Mouse (Mus musculus): ENCODE data around the gene Tns4. TPM values are rescaled to one million over a fixed set of nuclear protein-coding genes. Genes with fewer than 3 reads are reported as not detected.

Tns4 gene
- polyA plus RNA-seq, 2 experiments from 2014 or later = not detected

DNA sequence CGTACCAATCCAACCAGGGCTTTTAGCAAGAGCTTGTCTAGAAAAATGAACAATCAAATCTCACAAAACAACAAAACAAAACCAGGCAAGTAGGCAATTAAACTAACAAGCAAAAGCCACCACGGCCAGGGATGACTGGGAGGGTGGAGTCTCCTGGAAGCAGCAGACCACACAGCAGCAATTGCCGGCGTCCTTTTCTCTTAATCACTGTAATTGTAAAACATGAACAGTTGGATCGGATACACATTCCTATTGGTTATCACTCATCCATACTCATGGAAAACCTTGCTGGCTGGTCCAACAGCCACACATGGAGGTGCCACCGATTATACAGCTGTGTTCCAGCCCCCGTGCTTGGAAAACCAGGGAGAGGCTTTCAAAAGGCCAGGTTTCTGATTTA, 28.8 kb upstream of the Tns4 start:
- no peak for ATAC-seq

- peak; percentile 78 for ATAC-seq
Measured at GRCm38 (mm10) chr11:99115940-99116339, 26.8 kb upstream of the Tns4 start.

- ATAC-seq = no peak
Measured at GRCm38 (mm10) chr11:99113111-99113510, 24.0 kb upstream of the Tns4 start.

DNA sequence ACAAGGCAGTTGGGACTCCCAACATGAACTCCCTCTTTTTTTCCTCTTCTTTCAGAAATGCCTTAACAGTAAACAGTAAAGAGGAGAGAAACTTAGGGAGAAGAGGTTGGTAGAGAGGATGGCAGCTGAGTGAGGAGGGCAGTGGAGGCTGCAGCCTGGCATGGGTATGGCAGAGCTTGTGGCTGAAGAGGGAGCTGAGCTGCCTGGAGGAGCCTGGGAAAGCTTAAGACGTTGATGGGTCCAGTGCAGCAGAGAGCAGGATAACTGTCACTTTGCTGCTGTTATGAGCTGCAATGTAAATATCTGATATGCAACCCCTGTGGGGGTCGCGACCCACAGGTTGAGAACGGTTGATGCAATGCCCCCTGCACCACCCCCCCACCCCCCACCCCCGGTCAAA, 23.6 kb upstream of the Tns4 start:
- no peak for ATAC-seq

GRCm38 (mm10) chr11:99111631-99112030, 22.5 kb upstream of the Tns4 start:
- ATAC-seq = no peak

GRCm38 (mm10) chr11:99111155-99111554, 22.0 kb upstream of the Tns4 start:
- ATAC-seq = peak; percentile 55

DNA sequence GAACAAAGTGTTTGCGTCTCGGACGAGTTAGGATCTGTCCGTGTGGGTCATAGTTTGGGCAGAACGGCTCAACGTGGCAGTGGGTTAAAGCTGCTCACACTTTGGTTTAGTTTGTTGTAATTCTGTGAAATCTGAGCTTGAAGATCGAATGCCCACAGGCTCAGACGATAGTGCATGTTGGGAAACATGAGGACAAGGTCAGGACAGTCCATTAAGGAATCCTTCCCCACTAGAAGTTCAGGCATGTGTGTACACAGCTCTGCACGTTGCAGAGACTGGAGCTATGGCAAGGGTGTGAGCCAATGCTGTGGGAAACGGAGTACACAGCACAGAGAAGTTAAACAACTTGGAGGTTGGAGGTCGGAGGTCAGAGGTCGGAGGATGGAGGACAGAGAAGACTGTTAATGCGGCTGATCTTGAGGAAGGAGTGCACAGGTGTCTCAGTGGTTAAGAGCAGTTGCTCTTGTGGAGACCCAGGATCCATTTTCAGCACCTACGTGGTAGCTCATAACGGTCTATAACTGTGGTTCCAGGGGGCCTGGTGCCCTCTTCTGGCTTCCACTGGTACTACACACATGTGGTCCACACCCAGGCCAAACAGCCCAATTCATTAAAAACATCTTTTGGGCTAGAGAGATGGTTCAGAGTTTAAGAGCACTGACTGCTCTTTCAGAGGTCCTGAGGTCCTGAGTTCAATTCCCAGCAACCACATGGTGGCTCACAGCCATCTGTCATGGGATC, 21.4 kb upstream of the Tns4 start:
- ATAC-seq = no peak

DNA sequence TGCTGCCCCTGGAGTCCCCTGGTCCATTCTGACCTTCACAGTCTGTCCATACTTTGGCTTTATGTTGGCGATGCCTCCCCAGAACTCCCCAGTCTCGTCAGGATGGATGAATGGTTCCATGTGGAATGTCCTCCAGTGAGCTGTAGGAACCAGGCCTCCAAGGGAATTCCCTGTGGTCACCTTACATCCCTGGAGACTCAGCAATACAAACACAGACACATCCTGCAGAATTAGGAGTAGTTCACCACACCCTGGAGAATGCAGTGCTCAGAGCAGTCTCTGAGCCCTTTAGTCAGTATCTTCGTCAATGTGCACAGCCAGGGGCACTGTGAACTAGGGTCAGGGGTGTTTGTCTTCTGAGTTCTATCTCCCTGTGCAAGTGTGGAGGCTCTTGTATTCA, 19.2 kb upstream of the Tns4 start:
- no peak for ATAC-seq

DNA sequence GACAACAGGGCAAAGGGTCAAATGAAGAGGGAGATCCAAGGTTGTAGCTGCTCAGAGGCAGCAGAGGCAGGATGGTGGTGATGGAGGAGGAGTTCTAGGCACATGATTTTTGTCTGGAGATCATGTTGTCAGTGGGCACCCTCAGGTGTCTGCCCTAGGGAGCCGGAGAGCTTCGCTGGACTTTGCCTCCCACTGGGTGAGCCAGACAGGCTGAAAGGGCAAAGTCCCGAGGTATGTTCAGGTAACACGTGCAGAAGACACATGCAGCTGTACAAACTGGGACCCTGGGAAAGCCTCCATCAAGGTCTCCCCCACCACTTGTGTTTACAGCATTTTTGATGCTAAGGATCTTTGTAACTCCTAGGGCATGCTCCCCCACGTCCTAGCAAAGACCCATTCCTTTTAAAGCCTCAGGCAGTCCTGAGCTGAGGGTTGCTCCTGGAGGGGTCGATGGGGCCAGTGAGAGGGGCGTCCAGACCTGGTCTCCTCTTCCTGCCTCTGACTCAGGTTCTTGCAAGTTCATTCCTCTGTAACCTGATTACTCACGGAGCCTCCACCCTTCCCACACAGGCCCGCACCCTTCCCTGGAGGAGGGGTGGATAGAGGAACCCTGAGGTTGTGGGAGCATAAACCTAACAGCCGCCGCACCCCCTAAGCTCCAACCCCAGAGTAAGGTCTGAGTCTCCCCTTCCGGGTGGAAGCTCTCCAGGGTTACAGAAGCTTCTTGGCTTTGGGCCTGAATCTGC, 17.0 kb upstream of the Tns4 start:
- ATAC-seq = no peak

DNA sequence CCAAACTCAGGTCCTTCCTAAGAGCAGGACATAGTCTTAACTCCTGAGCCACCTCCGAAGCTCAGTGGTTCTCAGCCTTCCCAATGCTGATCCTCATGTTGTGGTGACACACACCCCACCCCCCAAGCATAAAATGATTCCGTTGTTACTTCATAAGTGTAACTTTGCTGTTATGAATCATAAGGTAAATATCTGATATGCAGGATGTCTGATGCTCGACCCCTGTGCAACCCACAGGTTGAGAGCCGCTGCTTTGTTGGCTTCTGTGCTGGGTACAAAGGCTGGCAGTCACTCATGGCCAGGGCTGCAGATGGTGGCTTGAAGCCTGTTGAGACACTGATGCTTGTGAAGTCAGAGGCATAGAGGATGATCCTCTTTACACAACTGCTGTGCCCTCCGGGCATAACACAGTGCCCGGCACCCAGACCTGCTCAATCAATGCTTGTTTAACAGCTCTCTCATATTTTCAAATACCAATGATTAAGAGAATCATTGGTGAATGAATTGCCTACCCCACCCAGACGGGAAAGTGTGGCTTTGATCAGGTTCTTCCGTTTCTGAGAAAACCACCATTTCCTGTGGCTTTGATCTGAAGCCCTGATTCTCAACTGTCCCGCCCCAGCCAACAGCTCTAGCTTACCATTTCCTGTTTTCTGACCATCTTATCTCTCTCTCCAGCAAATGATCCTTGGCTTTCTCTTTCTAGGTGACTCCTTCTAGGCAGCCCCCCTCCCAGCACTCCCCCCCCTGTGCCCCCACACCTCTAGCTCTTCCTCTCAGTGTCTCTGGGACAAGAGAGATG, 15.7 kb upstream of the Tns4 start:
- ATAC-seq = peak; percentile 92

DNA sequence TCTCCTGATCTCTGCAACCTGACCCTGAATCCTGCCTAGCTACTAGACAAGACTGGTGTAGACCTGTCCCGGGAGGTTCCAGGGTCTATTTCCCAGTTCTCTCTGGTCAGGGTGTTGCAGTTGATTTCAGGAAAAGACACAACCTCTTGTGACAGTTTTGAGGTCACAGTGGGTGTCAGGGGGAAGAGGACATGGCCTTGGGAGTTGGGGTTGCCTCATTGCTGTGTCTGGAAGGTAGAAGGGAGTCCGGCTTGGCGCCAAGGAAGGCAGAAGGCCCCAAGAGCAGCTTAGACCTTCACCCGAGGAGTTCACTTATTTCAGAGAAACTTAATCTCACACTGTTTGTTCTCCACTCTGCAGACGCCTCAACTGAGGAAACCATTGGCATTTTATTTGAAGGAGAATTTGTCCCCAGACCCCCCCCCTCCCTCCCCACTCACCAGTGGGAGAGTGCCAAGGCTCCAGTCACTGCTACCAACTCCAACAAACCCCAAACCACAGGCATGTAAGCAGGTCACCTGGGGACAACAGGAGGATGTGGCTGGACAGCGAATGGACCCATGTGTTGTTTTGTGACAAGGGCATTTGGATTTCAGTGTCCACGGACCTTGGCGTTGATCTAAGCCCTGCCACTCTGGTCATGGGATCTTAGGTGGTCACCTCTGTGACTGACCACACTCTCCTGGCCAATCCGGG, 13.6 kb upstream of the Tns4 start:
- no peak for ATAC-seq

- no peak for ATAC-seq
Measured at GRCm38 (mm10) chr11:99101693-99102092, 12.6 kb upstream of the Tns4 start.

DNA sequence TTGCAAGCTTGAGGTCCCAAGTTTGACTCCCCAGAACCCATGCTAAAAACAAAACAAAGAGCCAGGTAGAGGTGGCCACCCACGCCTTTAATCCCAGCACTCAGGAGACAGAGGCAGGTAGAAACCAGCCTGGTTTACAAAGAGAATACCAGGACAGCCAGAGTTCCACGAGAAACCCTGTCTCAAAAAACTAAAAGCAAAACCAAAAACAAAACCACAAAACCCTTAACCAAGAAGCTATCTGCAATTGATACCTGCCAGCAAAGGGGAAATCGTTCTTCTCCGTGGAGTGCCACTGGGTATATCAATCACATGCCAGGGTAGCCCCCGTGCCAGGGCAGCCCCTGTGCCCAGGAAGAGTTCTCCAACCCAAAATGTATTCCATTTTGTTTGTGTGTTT, 11.1 kb upstream of the Tns4 start:
- ATAC-seq = no peak

GRCm38 (mm10) chr11:99099516-99099915, 10.4 kb upstream of the Tns4 start:
- no peak for ATAC-seq

- peak; percentile 46 for ATAC-seq
Measured at GRCm38 (mm10) chr11:99098924-99099323, 9.8 kb upstream of the Tns4 start.

DNA sequence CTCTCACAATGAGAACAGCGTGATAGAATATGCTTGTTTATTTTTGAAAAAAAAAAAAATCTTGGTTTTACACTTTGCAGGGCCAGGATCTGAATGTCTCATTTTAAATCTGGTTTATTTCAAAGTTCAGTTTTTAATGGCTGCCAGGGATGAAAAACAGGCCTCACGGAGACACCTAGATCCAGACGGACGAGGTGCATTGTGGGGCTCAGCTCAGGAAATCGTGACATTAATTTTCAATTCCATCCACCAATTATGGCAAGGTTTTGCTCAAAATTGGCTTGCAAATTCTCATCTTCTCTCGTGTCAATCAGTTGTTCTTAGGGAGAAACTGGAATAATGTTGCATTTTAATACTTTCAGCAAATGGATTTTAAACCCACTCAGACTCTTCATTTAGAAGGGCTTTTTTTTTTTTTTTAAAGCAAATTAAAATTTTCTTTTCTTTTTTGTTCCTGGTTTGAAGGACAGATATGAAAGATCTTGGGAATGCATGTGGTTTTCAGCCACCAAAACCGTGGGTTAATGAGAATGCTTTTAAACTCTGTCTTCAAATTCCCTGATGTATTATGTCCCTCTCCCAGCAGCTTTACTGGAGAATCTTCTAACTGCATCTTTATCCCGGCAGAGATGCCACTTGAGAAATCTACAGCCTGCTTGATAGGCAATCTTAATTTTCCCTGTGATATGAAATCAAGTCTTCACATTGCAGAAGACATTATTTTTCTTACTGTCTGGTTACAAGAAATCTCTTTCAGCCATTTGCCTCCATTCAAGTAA, 8.1 kb upstream of the Tns4 start:
- no peak for ATAC-seq

GRCm38 (mm10) chr11:99096417-99096816, 7.3 kb upstream of the Tns4 start:
- ATAC-seq = no peak

DNA sequence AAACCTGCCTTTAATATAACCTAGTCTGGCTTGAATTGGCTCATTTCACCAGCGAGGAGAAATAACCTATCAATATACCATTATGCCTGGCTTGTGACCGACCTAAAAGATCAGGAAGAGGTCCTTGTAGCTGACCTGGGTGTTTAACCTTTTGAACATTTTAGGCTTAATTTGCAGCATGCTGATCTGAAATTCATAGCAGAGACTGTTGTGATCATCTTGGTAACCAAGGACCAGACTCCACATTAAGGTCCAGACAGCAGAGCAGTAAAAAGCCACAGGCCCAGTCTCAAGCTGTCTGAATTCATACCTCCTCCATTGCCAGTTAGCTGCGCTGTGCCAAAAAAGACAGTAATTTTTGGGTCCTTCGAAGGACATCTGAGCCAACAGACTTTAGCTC, 6.7 kb upstream of the Tns4 start:
- no peak for ATAC-seq

DNA sequence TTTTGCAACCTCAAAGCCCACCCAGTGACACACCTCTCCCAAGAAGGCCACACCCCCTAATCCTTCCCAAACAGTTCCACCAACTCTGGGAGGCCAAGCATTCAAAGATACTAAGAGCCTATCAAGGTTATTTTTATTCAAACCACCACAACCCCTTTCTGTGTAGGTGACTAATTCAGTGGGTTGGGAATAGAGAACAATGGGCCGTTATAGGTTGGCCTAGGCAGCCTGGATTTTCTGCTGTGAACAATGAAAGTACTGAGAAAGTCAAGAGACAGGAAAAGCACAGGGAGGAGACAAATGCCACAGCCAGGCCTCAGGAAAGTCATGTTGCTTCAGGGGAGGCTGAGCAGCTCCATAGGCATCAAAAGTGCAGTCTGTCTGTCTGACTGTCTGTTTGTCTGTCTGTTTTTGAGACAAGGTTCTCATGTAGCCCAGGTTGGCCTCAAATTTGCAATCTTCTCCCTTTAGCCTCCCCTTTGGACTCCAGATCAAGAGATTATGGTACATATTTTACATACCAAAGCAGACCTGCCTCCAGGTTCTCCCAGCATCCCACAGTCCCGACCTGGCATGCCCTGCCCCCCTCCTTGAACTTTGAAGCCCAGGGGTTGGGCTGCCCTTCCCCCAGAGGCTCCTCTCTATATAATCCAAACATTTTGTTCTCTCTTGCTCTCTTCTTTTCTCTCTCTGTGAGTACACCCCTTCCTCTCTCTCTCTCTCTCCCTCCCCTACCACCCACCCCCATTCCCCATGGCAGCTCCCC, 6.0 kb upstream of the Tns4 start:
- no peak for ATAC-seq

DNA sequence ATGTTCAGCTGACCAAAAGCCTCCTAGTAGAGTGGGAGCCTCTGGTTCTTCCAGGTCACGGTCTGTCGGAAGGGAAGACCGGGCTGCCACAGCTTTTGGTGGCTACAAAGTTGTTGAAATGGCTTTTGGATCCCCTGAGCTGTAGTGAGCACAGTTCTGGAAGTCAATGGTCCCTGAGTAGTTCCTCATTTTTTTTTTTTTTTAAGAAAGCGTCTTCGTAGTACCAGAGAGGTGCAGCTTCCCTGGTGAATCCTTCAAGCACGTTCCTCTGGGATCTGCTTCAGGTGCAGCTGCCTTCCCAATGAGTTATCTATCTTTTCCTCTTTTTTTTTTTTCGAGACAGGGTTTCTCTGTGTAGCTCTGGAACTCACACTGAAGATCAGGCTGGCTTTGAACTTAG, 4.6 kb upstream of the Tns4 start:
- no peak for ATAC-seq

- no peak for ATAC-seq
Measured at GRCm38 (mm10) chr11:99091666-99092065, 2.6 kb upstream of the Tns4 start.

Data from activated CD4-positive, CD25-positive, alpha-beta regulatory T cell, adult 4 months (primary cell).